Mouse (Mus musculus): ENCODE measurements around the gene Gpn2.

- TF ChIP-seq MAX (IDR thresholded peaks at IDR 0.05; ENCODE audit: low read length) (no peak), CHD1 (IDR thresholded peaks at IDR 0.05; ENCODE audit: low read depth, low read length) (no peak), MEF2A (IDR thresholded peaks at IDR 0.05; ENCODE audit: borderline replicate concordance, low read depth, low read length) (no peak), CTCF (conservative IDR thresholded peaks at IDR 0.05 in 1 of 2, IDR thresholded peaks at IDR 0.05 in 1 of 2; ENCODE audit: low read depth in 2 of 2, low read length in 2 of 2) (no peak), PAX5 (IDR thresholded peaks at IDR 0.05; ENCODE audit: low read length) (no peak), E2F4 (IDR thresholded peaks at IDR 0.05; ENCODE audit: insufficient replicate concordance, low read depth, low read length) (no peak), EP300 (IDR thresholded peaks at IDR 0.05; ENCODE audit: low read length) (no peak), TCF12 (IDR thresholded peaks at IDR 0.05; ENCODE audit: low read depth, low read length) (no peak), BHLHE40 (IDR thresholded peaks at IDR 0.05; ENCODE audit: low read depth, low read length) (no peak), POLR2A (IDR thresholded peaks at IDR 0.05; ENCODE audit: low read depth, low read length) (no peak), POLR2AphosphoS2 (IDR thresholded peaks at IDR 0.05; ENCODE audit: low read depth, low read length) (no peak), NELFE (IDR thresholded peaks at IDR 0.05; ENCODE audit: low read depth, low read length) (no peak)
Observed at GRCm38 (mm10) chr4:133617936-133618335, 33.8 kb downstream of the Gpn2 start.
